Mouse (Mus musculus) heart, embryonic 16.5 days (tissue): ENCODE measurements around the gene Gm7879. TPM values are rescaled to one million over a fixed set of nuclear protein-coding genes. Genes with fewer than 3 reads are reported as not detected.
"Not testable (repeated sequence)": the region's sequence is repeated elsewhere in the genome, so short reads cannot be mapped to it uniquely, and the experiment has no call there.

ENCODE experiments used
- ATAC-seq: fragments of 200-750 bp; cut with Nextera tagmentation; replicated peaks from 2 replicates; pipeline ENCODE4 v1.8.0; 2017; ENCODE audit warnings: moderate number of reproducible peaks; ENCODE audit not compliant: insufficient read depth, low FRiP score; ENCODE audit errors: extremely low read depth
- H3K27ac ChIP-seq: fragments of 300-500 bp; sonication (generic); 2 replicates; pipeline ENCODE4 v1.5.1; 2014; ENCODE audit warnings: mild to moderate bottlenecking, low read length, control low read depth, moderate library complexity
- H3K27me3 ChIP-seq: fragments of 300-500 bp; sonication (generic); 2 replicates; pipeline ENCODE4 v1.6.1; 2014; ENCODE audit warnings: low read length, mixed read lengths; ENCODE audit not compliant: control insufficient read depth, insufficient read depth
- H3K36me3 ChIP-seq: fragments of 300-500 bp; sonication (generic); 2 replicates; pipeline ENCODE4 v1.6.1; 2014; ENCODE audit not compliant: control insufficient read depth, insufficient read depth
- H3K4me1 ChIP-seq: fragments of 300-500 bp; sonication (generic); 2 replicates; pipeline ENCODE4 v1.6.1; 2014; ENCODE audit warnings: low read length, mixed read lengths; ENCODE audit not compliant: control insufficient read depth, insufficient read depth
- H3K4me2 ChIP-seq: fragments of 300-500 bp; sonication (generic); 2 replicates; pipeline ENCODE4 v1.6.1; 2014; ENCODE audit warnings: low read depth, mild to moderate bottlenecking, control low read depth, low read length
- H3K4me3 ChIP-seq: fragments of 300-500 bp; sonication (generic); 2 replicates; pipeline ENCODE4 v1.5.1; 2014; ENCODE audit warnings: mild to moderate bottlenecking, control low read depth, low read length
- H3K9ac ChIP-seq: fragments of 300-500 bp; sonication (generic); 2 replicates; pipeline ENCODE4 v1.6.1; 2014; ENCODE audit warnings: low read length, control low read depth
- H3K9me3 ChIP-seq: fragments of 300-500 bp; sonication (generic); replicated peaks from 2 replicates; pipeline ENCODE4 v1.6.1; 2016; ENCODE audit warnings: low read length; ENCODE audit not compliant: control insufficient read depth
- WGBS: fragments of 180-500 bp; shearing (Covaris S2); extraction: QIAGEN DNeasy Blood & Tissue Kit; methylation state at CpG from one replicate; pipeline ENCODE4 v1.1.7; 2014; 5-methylcytosine and 5-hydroxymethylcytosine counted together
- polyA plus RNA-seq: library from polyadenylated mRNA; unstranded; fragments of >200 nt; fragmentation: Nextera tagmentation; extraction: Ambion mirVana; gene quantifications from 2 replicates; pipeline ENCODE4 v1.2.1, GENCODE M21; 2015

Gene Gm7879
- polyA plus RNA-seq = 1.1 TPM in 1 of 2 replicates, not detected in the other

GRCm38 (mm10) chr5:43912844-43913243 lies at the start of gene Gm7879:
TSS of gene Gm7879 (plus strand) at chr5:43913144.
- H3K4me2 ChIP-seq, H3K9ac ChIP-seq, H3K4me3 ChIP-seq, H3K27ac ChIP-seq, H3K4me1 ChIP-seq, H3K9me3 ChIP-seq, H3K27me3 ChIP-seq, H3K36me3 ChIP-seq, ATAC-seq: not testable (repeated sequence)
- WGBS = 84% methylated on average over 3 of the region's 4 CpGs

GRCm38 (mm10) chr5:43863642-43864041 lies 49.3 kb upstream of the Gm7879 start:
- Histone ChIP-seq H3K9ac (no peak overlapping the region), H3K4me2 (no peak overlapping the region), H3K27ac (no peak overlapping the region), H3K4me1 (peaks cover 8% of the 10 kb centered on the region; the same call in 1 of the 2 replicates), H3K36me3 (no peaks in the 10 kb centered on the region), H3K9me3 (no peaks in the 10 kb centered on the region), H3K27me3 (no peaks in the 10 kb centered on the region), H3K4me3 (no peak overlapping the region)
- 53% methylated on average over 6 of the region's 6 CpGs for WGBS
- no peak for ATAC-seq

- 52% methylated on average over 2 of the region's 2 CpGs for WGBS
- Histone ChIP-seq H3K9me3 (no peaks in the 10 kb centered on the region), H3K27me3 (no peaks in the 10 kb centered on the region), H3K9ac (no peak overlapping the region), H3K36me3 (no peaks in the 10 kb centered on the region), H3K4me1 (peaks cover 7% of the 10 kb centered on the region; the same call in 1 of the 2 replicates), H3K4me3 (no peak overlapping the region), H3K4me2 (no peak overlapping the region), H3K27ac (no peak overlapping the region; the same call in 1 of the 2 replicates)
- ATAC-seq = no peak
Observed at GRCm38 (mm10) chr5:43865316-43865715, 47.6 kb upstream of the Gm7879 start.

GRCm38 (mm10) chr5:43868253-43868652 lies 44.7 kb upstream of the Gm7879 start, which contains the start of gene Cd38:
TSS of gene Cd38 (plus strand) at chr5:43868553.
- no peaks in the 10 kb centered on the region for H3K27me3 ChIP-seq
- H3K9me3 ChIP-seq = no peaks in the 10 kb centered on the region
- peak within 1 kb of the TSS; percentile 71 for H3K27ac ChIP-seq
- H3K36me3 ChIP-seq = no peaks in the 10 kb centered on the region
- H3K9ac ChIP-seq = peak within 1 kb of the TSS; percentile 72
- peaks cover 7% of the 10 kb centered on the region; the same call in 1 of the 2 replicates for H3K4me1 ChIP-seq
- H3K4me3 ChIP-seq = peak within 1 kb of the TSS; percentile 62
- ATAC-seq = no peak
- H3K4me2 ChIP-seq = peak within 1 kb of the TSS; percentile 87

GRCm38 (mm10) chr5:43868711-43869600 lies 44.0 kb upstream of the Gm7879 start:
- H3K9me3 ChIP-seq = no peaks in the 10 kb centered on the region
- peak overlapping the region; percentile 71 for H3K27ac ChIP-seq
- H3K4me1 ChIP-seq = peaks cover 7% of the 10 kb centered on the region; the same call in 1 of the 2 replicates
- H3K4me2 ChIP-seq = peak overlapping the region; percentile 87
- 2% methylated on average over 28 of the region's 28 CpGs for WGBS
- H3K27me3 ChIP-seq = no peaks in the 10 kb centered on the region
- H3K9ac ChIP-seq = peak overlapping the region; percentile 72
- ATAC-seq = peak; percentile 78
- peak overlapping the region; percentile 62 for H3K4me3 ChIP-seq
- H3K36me3 ChIP-seq = no peaks in the 10 kb centered on the region

- Histone ChIP-seq H3K9me3 (no peaks in the 10 kb centered on the region), H3K27ac (no peak overlapping the region), H3K4me3 (no peak overlapping the region), H3K36me3 (no peaks in the 10 kb centered on the region), H3K9ac (no peak overlapping the region), H3K4me1 (peaks cover 7% of the 10 kb centered on the region; the same call in 1 of the 2 replicates), H3K27me3 (no peaks in the 10 kb centered on the region), H3K4me2 (no peak overlapping the region)
- WGBS = 71% methylated on average over 1 of the region's 1 CpGs
- ATAC-seq = no peak
Observed at GRCm38 (mm10) chr5:43871845-43872244, 41.1 kb upstream of the Gm7879 start.

- H3K9me3 ChIP-seq = no peaks in the 10 kb centered on the region
- H3K36me3 ChIP-seq = no peaks in the 10 kb centered on the region
- ATAC-seq = no peak
- H3K4me3 ChIP-seq = no peak overlapping the region
- WGBS = 65% methylated on average over 1 of the region's 1 CpGs
- H3K27me3 ChIP-seq = no peaks in the 10 kb centered on the region
- no peak overlapping the region for H3K9ac ChIP-seq
- no peak overlapping the region for H3K27ac ChIP-seq
- peaks cover 7% of the 10 kb centered on the region; the same call in 1 of the 2 replicates for H3K4me1 ChIP-seq
- no peak overlapping the region for H3K4me2 ChIP-seq
Observed at GRCm38 (mm10) chr5:43872652-43873051, 40.3 kb upstream of the Gm7879 start.

GRCm38 (mm10) chr5:43882034-43882433 lies 30.9 kb upstream of the Gm7879 start:
- H3K4me1 ChIP-seq = no peaks in the 10 kb centered on the region
- no peak overlapping the region for H3K4me2 ChIP-seq
- H3K27me3 ChIP-seq = no peaks in the 10 kb centered on the region
- WGBS = 74% methylated on average over 3 of the region's 3 CpGs
- no peak for ATAC-seq
- no peaks in the 10 kb centered on the region for H3K9me3 ChIP-seq
- no peak overlapping the region for H3K4me3 ChIP-seq
- no peak overlapping the region for H3K27ac ChIP-seq
- H3K36me3 ChIP-seq = no peaks in the 10 kb centered on the region
- H3K9ac ChIP-seq = no peak overlapping the region
